Mouse (Mus musculus) embryonic facial prominence, embryonic 11.5 days (tissue): ENCODE results near the gene Rpia. TPM values are rescaled to one million over a fixed set of nuclear protein-coding genes. Genes with fewer than 3 reads are reported as not detected.
A peak's percentile ranks its signal among the peaks of the same experiment; 100 is the strongest.

Source experiments
- ATAC-seq: fragments of 200-750 bp; cut with Nextera tagmentation; replicated peaks from 2 replicates; pipeline ENCODE4 v1.8.0; 2017; ENCODE audit warnings: low read depth; ENCODE audit not compliant: insufficient number of reproducible peaks, low FRiP score, low TSS enrichment
- DNase-seq: peaks from one replicate; pipeline ENCODE4 v3.0.0-alpha.2; 2015; ENCODE audit warnings: low spot score
- H3K27ac ChIP-seq: fragments of 300-500 bp; sonication (generic); replicated peaks from 2 replicates; pipeline ENCODE4 v1.5.1; 2014; ENCODE audit warnings: mild to moderate bottlenecking, low read depth, low read length, control low read depth
- H3K27me3 ChIP-seq: fragments of 300-500 bp; sonication (generic); 2 replicates; pipeline ENCODE4 v1.6.1; 2014; ENCODE audit warnings: mild to moderate bottlenecking, low read length, moderate library complexity, mixed read lengths; ENCODE audit not compliant: control insufficient read depth, insufficient read depth
- H3K36me3 ChIP-seq: fragments of 300-500 bp; sonication (generic); replicated peaks from 2 replicates; pipeline ENCODE4 v1.6.1; 2014; ENCODE audit warnings: low read depth, mild to moderate bottlenecking, low read length, moderate library complexity, mixed read lengths; ENCODE audit not compliant: control insufficient read depth, insufficient read depth
- H3K4me1 ChIP-seq: fragments of 300-500 bp; sonication (generic); 2 replicates; pipeline ENCODE4 v1.6.1; 2014; ENCODE audit warnings: low read length, mixed read lengths; ENCODE audit not compliant: control insufficient read depth, insufficient read depth
- H3K4me2 ChIP-seq: fragments of 300-500 bp; sonication (generic); 2 replicates; pipeline ENCODE4 v1.6.1; 2014; ENCODE audit warnings: low read depth, mild to moderate bottlenecking, control low read depth, low read length, moderate library complexity
- H3K4me3 ChIP-seq: fragments of 300-500 bp; sonication (generic); 2 replicates; pipeline ENCODE4 v1.5.1; 2014; ENCODE audit warnings: low read depth, low read length, control low read depth
- H3K9ac ChIP-seq: fragments of 300-500 bp; sonication (generic); replicated peaks from 2 replicates; pipeline ENCODE4 v1.6.1; 2014; ENCODE audit warnings: mild to moderate bottlenecking, control low read depth, low read length
- H3K9me3 ChIP-seq: fragments of 300-500 bp; sonication (generic); replicated peaks from 2 replicates; pipeline ENCODE4 v1.6.1; 2016; ENCODE audit warnings: mild to moderate bottlenecking, low read length, inconsistent platforms, mixed read lengths; ENCODE audit not compliant: control insufficient read depth
- WGBS: fragments of 180-500 bp; shearing (Covaris S2); extraction: QIAGEN DNeasy Blood & Tissue Kit; methylation state at CpG from one replicate; pipeline ENCODE4 v1.1.7; 2014; 5-methylcytosine and 5-hydroxymethylcytosine counted together
- polyA plus RNA-seq: library from polyadenylated mRNA; unstranded; fragments of >200 nt; fragmentation: Nextera tagmentation; extraction: Ambion mirVana; gene quantifications from 2 replicates; pipeline ENCODE4 v1.2.1, GENCODE M21; 2014

Gene Rpia
- polyA plus RNA-seq: 2.0 and 2.1 TPM in 2 replicates

DNA sequence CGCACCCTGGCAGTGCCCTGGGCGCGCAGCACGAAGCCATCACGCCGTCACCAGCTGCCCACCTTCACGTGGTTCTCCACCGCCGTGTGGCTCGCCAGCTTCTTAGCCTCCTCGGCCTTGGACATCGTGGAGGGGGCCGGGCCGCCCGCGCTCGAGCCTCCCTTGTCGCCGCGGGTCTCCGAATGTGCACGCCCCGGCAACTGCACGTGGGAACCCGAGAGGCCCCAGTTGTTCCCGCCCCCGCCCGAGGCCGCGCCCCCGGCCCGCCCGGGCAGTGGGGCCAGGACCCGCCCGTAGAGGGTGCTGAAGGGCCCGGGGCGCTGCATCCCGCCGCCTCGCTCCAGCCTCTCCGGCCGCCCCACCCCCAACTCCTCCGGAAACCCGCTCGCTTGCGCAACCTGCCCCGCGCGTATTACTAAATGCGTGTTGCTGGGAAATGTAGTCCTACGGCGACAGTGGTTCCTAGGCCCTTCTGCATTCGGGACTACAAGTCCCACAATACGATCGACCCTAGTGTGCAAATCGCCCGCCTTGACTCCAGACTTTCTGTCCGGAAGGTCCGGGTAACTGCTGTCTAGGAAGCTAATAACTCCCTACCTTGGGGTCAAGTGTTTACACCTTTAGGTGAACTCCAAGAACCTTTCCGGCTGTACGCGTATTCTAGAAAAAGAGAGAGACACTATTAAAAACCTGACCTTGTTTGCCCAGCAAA, at the start of gene Rpia:
Gene Rpia (minus strand): TSS at position 409 of the 712 bp plus-strand sequence.
- Histone ChIP-seq H3K36me3 (no peaks in the 10 kb centered on the region), H3K4me1 (no peaks in the 10 kb centered on the region), H3K27ac (peak within 1 kb of the TSS; percentile 47), H3K9ac (peak within 1 kb of the TSS; percentile 66), H3K9me3 (no peaks in the 10 kb centered on the region), H3K4me3 (peak within 1 kb of the TSS; percentile 63), H3K27me3 (no peaks in the 10 kb centered on the region), H3K4me2 (peak within 1 kb of the TSS; percentile 70)
- 0% methylated on average over 57 of the region's 62 CpGs for WGBS
- DNase-seq: peak; percentile 97
- peak; percentile 97 for ATAC-seq

DNA sequence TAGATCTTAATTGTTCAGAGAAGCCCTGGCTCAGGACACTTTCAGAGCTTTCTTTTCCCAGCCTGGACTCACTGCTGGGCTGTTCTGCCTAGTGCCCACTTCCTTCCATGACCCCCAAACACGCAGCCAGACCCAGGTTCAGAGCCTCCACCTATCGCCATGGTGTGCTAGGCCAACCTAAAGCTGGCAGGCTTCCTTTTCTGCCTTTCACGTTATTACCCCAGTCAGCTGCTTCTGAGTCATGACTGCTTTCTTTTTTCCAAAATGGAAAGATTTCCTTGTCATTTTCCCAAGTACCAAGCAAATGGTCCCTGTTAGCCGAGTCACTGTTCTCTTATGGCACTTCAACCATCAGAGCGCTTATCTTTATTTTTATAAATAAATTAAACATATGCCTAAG, 48.2 kb upstream of the Rpia start:
- DNase-seq: no peak
- H3K36me3 ChIP-seq: no peaks in the 10 kb centered on the region
- no peaks in the 10 kb centered on the region for H3K9me3 ChIP-seq
- H3K27ac ChIP-seq: no peak overlapping the region
- no peaks in the 10 kb centered on the region for H3K27me3 ChIP-seq
- no peak overlapping the region for H3K4me2 ChIP-seq
- H3K4me3 ChIP-seq: no peak overlapping the region
- H3K9ac ChIP-seq: no peak overlapping the region
- WGBS: 74% methylated on average over 5 of the region's 5 CpGs
- no peak for ATAC-seq
- H3K4me1 ChIP-seq: no peaks in the 10 kb centered on the region

DNA sequence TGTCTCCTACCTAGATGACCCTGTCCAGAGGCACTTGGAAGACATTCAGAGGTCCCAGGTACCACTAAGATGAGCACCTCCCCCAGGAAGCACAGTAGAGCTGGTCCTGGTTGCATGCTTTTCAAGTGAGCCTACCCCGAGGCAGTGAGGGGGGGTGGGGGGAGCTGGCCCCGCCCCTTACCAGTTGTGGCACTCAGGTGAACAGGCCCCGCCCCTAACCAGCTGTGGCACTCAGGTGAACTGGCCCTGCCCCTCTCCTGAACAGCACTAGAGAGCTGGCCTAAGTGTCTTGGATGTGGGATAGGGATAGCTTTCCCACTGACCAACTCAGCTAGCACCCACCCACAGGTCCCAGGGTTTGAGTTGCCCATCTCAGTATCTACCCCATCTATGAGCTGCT, 46.5 kb upstream of the Rpia start:
- Histone ChIP-seq H3K27me3 (no peaks in the 10 kb centered on the region), H3K4me3 (no peak overlapping the region), H3K9me3 (no peaks in the 10 kb centered on the region), H3K4me1 (no peaks in the 10 kb centered on the region), H3K9ac (no peak overlapping the region), H3K27ac (no peak overlapping the region), H3K36me3 (no peaks in the 10 kb centered on the region), H3K4me2 (no peak overlapping the region)
- WGBS: 55% methylated on average over 3 of the region's 3 CpGs
- ATAC-seq (no peak), DNase-seq (no peak)

DNA sequence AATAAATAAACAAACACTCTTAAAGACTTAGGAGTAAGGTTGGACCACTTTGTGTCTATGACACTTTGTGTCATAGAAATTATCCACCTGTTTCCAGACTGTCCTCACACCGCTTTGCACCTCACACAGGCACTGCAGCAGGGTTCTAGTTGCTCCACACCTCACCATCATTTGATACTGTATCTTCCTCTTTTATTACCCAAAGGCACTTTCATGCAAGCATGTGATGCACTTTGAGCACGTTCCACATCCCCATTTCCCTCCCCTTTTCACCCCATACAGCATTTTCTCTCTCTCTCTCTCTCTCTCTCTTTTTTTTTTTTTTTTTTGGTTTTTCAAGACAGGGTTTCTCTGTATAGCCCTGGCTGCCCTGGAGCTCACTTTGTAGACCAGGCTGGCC, 45.3 kb upstream of the Rpia start:
- Histone ChIP-seq H3K9ac (no peak overlapping the region), H3K27ac (no peak overlapping the region), H3K4me3 (no peak overlapping the region), H3K36me3 (no peaks in the 10 kb centered on the region), H3K4me1 (no peaks in the 10 kb centered on the region), H3K27me3 (no peaks in the 10 kb centered on the region), H3K4me2 (no peak overlapping the region), H3K9me3 (no peaks in the 10 kb centered on the region)
- 80% methylated on average over 2 of the region's 2 CpGs for WGBS
- ATAC-seq (no peak), DNase-seq (no peak)

DNA sequence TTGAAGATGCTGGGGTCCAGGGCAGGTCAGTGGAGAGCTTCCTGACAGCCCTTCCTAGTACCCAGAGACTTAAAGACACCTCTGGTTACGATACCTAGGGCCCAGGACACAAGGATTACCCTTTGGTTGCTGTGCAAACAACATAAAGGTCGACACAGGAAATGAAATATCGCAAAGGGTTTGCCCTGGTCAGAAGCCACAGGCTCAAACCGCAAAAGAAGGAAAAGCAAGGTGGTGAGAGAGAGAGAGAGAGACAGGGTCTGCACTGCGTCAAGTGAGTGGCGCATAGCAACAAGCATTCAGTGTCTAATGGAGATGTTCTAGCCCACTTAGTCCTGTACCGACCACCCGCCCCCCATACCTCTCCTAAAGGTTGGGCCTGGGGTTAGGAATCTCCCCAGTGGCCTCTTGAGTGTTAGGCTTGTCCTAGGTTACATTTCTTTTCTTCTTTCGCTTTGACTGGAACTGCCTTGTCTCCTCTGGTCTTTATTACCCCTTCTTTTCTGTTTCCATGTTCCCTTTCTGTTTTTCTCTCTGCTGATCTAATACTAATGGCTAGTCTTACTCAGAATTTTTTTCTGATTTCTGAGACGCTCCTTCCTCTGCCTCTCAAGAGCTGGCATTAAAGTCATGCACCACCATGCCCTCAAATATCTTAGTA, 39.3 kb upstream of the Rpia start:
- Histone ChIP-seq H3K27me3 (no peaks in the 10 kb centered on the region), H3K4me2 (no peak overlapping the region), H3K4me1 (no peaks in the 10 kb centered on the region), H3K4me3 (no peak overlapping the region), H3K27ac (no peak overlapping the region), H3K9me3 (no peaks in the 10 kb centered on the region), H3K9ac (no peak overlapping the region), H3K36me3 (no peaks in the 10 kb centered on the region)
- 77% methylated on average over 10 of the region's 10 CpGs for WGBS
- DNase-seq (no peak), ATAC-seq (no peak)

DNA sequence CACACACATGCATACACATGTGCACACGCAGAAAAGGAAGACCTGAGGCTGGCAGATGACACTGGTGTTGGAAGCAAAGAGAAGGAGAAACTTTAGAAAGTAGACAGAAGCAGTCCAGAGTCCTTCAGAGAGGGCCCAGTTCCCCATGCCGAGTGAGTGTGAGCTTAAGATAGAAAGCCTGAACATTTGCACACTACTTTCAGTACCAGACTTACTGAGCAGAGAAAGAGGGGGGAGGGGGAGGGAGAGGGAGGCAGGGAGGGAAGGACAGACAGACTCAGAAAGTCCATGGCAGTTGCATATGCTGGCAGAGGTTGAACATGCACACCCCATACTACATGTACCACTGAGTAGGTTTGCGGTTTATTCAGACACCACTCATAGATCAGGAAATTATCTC, 38.5 kb upstream of the Rpia start:
- no peak overlapping the region for H3K9ac ChIP-seq
- no peak for ATAC-seq
- no peaks in the 10 kb centered on the region for H3K9me3 ChIP-seq
- no peak overlapping the region for H3K4me2 ChIP-seq
- WGBS: 86% methylated on average over 3 of the region's 3 CpGs
- no peak overlapping the region for H3K4me3 ChIP-seq
- no peaks in the 10 kb centered on the region for H3K36me3 ChIP-seq
- H3K27me3 ChIP-seq: no peaks in the 10 kb centered on the region
- DNase-seq: no peak
- no peaks in the 10 kb centered on the region for H3K4me1 ChIP-seq
- H3K27ac ChIP-seq: no peak overlapping the region

DNA sequence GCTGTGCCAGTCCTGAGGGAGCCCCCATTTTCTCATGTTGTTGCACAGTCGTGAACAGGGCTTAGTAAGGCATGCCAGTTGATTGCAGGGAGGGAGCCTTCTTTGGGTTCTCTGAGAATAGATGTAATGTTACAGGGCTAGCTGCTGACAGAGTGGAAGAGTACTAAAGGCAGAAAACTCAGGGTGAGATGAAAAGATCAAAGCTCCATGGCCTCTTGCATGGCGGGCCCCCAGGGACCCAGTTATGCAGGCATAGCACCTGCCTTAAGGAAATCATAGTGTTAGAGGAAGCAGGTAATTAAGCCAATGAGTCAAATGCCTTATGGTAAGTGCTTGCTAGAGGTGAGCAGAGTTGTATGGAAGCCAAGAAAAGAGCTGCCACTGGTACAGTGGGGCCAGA, 37.4 kb upstream of the Rpia start:
- 56% methylated on average over 2 of the region's 2 CpGs for WGBS
- no peak for ATAC-seq

DNA sequence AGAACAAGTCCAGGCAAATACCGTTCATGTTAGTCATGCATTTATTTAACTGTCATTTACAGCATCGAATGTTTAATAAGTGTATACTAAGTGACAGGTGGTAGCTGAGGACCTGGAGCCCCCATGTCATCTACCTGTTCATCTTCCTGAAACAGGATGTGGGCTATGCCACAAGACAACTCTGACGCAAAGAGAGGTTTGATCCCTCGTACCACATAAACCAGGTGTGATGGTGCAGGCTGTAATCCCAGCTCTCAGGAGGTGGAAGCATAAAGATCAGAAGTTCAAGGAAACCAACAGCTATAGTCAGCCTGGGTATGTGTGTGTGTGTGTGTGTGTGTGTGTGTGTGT, 32.9 kb upstream of the Rpia start:
- no peak for DNase-seq
- H3K27me3 ChIP-seq: no peaks in the 10 kb centered on the region
- H3K4me3 ChIP-seq: peak overlapping the region; percentile 31; the same call in 1 of the 2 replicates
- no peaks in the 10 kb centered on the region for H3K4me1 ChIP-seq
- peak overlapping the region; percentile 62; the same call in 1 of the 2 replicates for H3K4me2 ChIP-seq
- no peak overlapping the region for H3K27ac ChIP-seq
- H3K36me3 ChIP-seq: no peaks in the 10 kb centered on the region
- H3K9me3 ChIP-seq: no peaks in the 10 kb centered on the region
- peak overlapping the region; percentile 46; the same call in 1 of the 2 replicates for H3K9ac ChIP-seq
- 47% methylated on average over 4 of the region's 4 CpGs for WGBS
- ATAC-seq: no peak

More for the DNA sequence above, 37.4 kb upstream of the Rpia start:
- H3K9me3 ChIP-seq: no peaks in the 10 kb centered on the region
- H3K4me2 ChIP-seq: no peak overlapping the region
- no peaks in the 10 kb centered on the region for H3K4me1 ChIP-seq
- no peak overlapping the region for H3K4me3 ChIP-seq
- H3K27me3 ChIP-seq: no peaks in the 10 kb centered on the region
- H3K27ac ChIP-seq: no peak overlapping the region
- H3K36me3 ChIP-seq: no peaks in the 10 kb centered on the region
- no peak for DNase-seq
- H3K9ac ChIP-seq: no peak overlapping the region
